ENCODE assay signal across 12 mouse cellular contexts in the genomic region with DNA sequence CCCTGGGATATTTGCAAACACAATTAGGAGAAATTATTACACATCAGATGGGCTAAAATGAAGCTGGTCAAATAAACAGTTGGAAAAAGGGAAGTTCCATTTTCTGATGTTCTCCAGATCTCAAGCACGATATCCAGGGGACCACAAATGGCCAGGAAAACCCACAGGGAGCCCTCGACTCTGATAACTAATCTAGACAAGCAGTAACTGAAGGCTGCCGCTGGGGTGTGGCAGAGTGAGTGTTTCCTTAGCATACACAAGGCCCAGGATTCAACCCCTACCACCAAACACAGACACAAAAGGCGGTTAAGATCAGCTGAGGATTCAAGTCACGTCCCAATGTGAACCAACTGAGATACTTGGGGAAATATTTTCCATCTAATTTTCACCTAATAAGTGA.
"Had no signal": no experiment of that assay in that cellular context is flagged by ENCODE, and none has a peak within 500 bp of the region (broad histone marks: within the 10 kb centered on the region; RNA-seq: fewer than 3 reads in every experiment).

No protein-coding gene starts in this region.

- H3K4me3 ChIP-seq: limb, embryonic 15.5 days; lung, embryonic 15.5 days had no signal

- H3K27me3 ChIP-seq: limb, embryonic 15.5 days; lung, embryonic 15.5 days had no signal

- H3K4me1 ChIP-seq: limb, embryonic 15.5 days; lung, embryonic 15.5 days had no signal

- H3K9me3 ChIP-seq: limb, embryonic 15.5 days; lung, embryonic 15.5 days had no signal

- ATAC-seq: intestine, embryonic 16.5 days; midbrain, embryonic 16.5 days had no signal

- H3K27ac ChIP-seq: limb, embryonic 15.5 days; lung, embryonic 15.5 days had no signal

- H3K9ac ChIP-seq: limb, embryonic 15.5 days; lung, embryonic 15.5 days had no signal

- DNase-seq: kidney, adult 8-10 months; kidney, postnatal 36 days; layer of hippocampus, adult 9-11 months; layer of hippocampus, postnatal 36 days; right cerebral cortex, adult 18-20 months; right cerebral cortex, postnatal 25 days; thymus, postnatal 4 days had no signal

- H3K4me2 ChIP-seq: limb, embryonic 15.5 days; lung, embryonic 15.5 days; midbrain, embryonic 11.5 days had no signal
